Mouse (Mus musculus): ENCODE measurements around the gene H2-T24. TPM values are rescaled to one million over a fixed set of nuclear protein-coding genes. Genes with fewer than 3 reads are reported as not detected.

H2-T24 gene
- polyA plus RNA-seq (2021; fragmentation: Nextera tagmentation): 2.0 and 2.2 TPM in 2 replicates
- long read RNA-seq, experiment 1, partial matches to known transcripts: 1 of 2 reads
- long read RNA-seq, experiment 1, other reads (novel, unspliced or antisense): 1 of 2 reads
- long read RNA-seq, experiment 2, partial matches to known transcripts: 0 of 12 reads
- long read RNA-seq, experiment 2, other reads (novel, unspliced or antisense): 10 of 12 reads

GRCm38 (mm10) chr17:36020191-36021073 is at the start of gene H2-T24:
Gene H2-T24 (minus strand): TSS chr17:36020560.

DNA sequence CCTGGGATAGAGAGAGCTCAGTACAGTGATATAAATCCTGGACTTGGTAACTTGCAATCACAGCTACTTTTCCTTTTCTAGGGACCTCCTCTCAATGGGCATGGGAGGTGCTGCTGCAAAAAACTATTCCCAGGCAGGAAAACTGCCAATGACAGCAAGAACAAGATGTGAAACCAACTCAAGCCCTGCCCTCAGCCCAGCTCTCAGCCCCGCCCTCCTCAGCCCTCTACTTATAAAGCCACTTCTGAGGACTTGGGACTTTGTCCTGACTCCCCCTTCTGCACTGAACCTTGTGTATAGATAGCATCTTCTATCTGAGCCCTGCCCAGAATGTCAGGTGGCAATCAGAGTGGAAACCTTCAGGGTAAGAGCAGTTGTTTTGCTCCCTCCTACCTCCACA is 38.0 kb upstream of the H2-T24 start, which contains the start of gene Gm11127:
TSS of gene Gm11127 (minus strand) at position 10 of the 400 bp plus-strand sequence.

DNA sequence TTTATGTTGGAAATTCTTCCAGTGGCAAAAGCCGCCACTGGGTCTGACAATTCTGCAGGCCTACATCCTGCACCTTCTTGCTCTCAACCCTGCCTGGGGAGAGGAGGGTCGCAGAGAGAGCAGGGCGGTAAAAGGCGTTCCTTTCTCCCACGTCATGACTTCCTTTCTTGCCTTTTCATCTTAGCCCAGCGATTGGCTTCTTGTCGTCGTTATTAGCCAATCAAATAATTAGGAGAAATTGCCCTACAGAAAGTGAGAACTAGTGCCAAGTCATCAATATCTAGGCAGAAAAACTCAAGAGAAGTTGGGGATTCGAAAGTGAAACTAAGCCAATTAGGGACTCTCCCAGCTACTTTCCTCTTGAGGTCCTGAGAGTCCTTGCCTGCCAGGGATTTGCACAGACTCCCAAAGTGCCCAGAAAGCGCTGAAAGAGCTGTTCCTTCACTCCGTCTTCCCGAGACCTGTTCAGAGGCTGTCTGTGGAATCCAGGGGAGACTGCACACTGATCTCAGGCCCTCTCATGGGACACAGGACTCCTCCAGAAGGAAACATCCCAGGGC is 22.3 kb upstream of the H2-T24 start, which contains the start of the genes H2-T22 and Gm6034:
TSS of gene H2-T22 (minus strand) at position 138 of the 560 bp plus-strand sequence.
TSS of gene Gm6034 (plus strand) at position 352 of the 560 bp plus-strand sequence.

GRCm38 (mm10) chr17:36032351-36032875 is 12.1 kb upstream of the H2-T24 start, which contains the start of gene H2-T23:
Gene H2-T23 (minus strand): TSS chr17:36032855.

GRCm38 (mm10) chr17:35979401-35980362 is 40.7 kb downstream of the H2-T24 start, which contains the start of the genes Gnl1 and Prr3:
Gene Gnl1 (plus strand): TSS chr17:35979851.
Gene Prr3 (minus strand): TSS chr17:35980236.

GRCm38 (mm10) chr17:35969418-35970389 is 50.7 kb downstream of the H2-T24 start, which contains the start of gene Abcf1:
Gene Abcf1 (minus strand): TSS chr17:35969761.

Small RNA genes lying within 50 kb of the gene (microRNA-seq; reads per million reads assigned to microRNA genes)
- 318 reads per million, percentile 69 among the genes with 10 or more reads in this experiment for gene Mir877

Other genes with a start within 250 kb of the H2-T24 start
- gene Ier3, start 198.9 kb downstream of the H2-T24 start, polyA plus RNA-seq (2021; fragmentation: Nextera tagmentation): 6.3 and 7.1 TPM in 2 replicates
- 109 and 126 TPM in 2 replicates for gene Flot1, start 197.3 kb downstream of the H2-T24 start, polyA plus RNA-seq (2021; fragmentation: Nextera tagmentation)
- 614 and 636 TPM in 2 replicates for gene Tubb5, start 182.3 kb downstream of the H2-T24 start, polyA plus RNA-seq (2021; fragmentation: Nextera tagmentation)
- 1.6 and 3.2 TPM in 2 replicates for gene Mdc1, start 179.0 kb downstream of the H2-T24 start, polyA plus RNA-seq (2021; fragmentation: Nextera tagmentation)
- 3.1 and 3.5 TPM in 2 replicates for gene Nrm, start 159.2 kb downstream of the H2-T24 start, polyA plus RNA-seq (2021; fragmentation: Nextera tagmentation)
- gene Ppp1r18, start 155.0 kb downstream of the H2-T24 start, polyA plus RNA-seq (2021; fragmentation: Nextera tagmentation): 1.6 and 1.8 TPM in 2 replicates
- gene Dhx16, start 140.7 kb downstream of the H2-T24 start, polyA plus RNA-seq (2021; fragmentation: Nextera tagmentation): 8.7 and 8.9 TPM in 2 replicates
- 57.1 and 72.3 TPM in 2 replicates for gene 2310061I04Rik, start 123.1 kb downstream of the H2-T24 start, polyA plus RNA-seq (2021; fragmentation: Nextera tagmentation)
- 47.2 and 55.1 TPM in 2 replicates for gene Atat1, start 110.5 kb downstream of the H2-T24 start, polyA plus RNA-seq (2021; fragmentation: Nextera tagmentation)
- gene Mrps18b, start 104.2 kb downstream of the H2-T24 start, polyA plus RNA-seq (2021; fragmentation: Nextera tagmentation): 63.7 and 64.4 TPM in 2 replicates
- gene Ppp1r10, start 104.1 kb downstream of the H2-T24 start, polyA plus RNA-seq (2021; fragmentation: Nextera tagmentation): 17.2 and 18.5 TPM in 2 replicates
- 44.3 and 58.3 TPM in 2 replicates for gene Abcf1, start 50.8 kb downstream of the H2-T24 start, polyA plus RNA-seq (2021; fragmentation: Nextera tagmentation)
- 20.1 and 23.4 TPM in 2 replicates for gene Gnl1, start 40.7 kb downstream of the H2-T24 start, polyA plus RNA-seq (2021; fragmentation: Nextera tagmentation)
- gene Prr3, start 40.3 kb downstream of the H2-T24 start, polyA plus RNA-seq (2021; fragmentation: Nextera tagmentation): 14.1 and 16.1 TPM in 2 replicates
- gene H2-T23, start 12.3 kb upstream of the H2-T24 start, polyA plus RNA-seq (2021; fragmentation: Nextera tagmentation): 11.5 and 14.4 TPM in 2 replicates
- gene H2-T22, start 22.2 kb upstream of the H2-T24 start, polyA plus RNA-seq (2021; fragmentation: Nextera tagmentation): 16.1 and 16.5 TPM in 2 replicates
- gene Gm6034, start 22.4 kb upstream of the H2-T24 start, polyA plus RNA-seq (2021; fragmentation: Nextera tagmentation): not detected in 2 replicates
- gene Gm11127, start 37.8 kb upstream of the H2-T24 start, polyA plus RNA-seq (2021; fragmentation: Nextera tagmentation): not detected in 2 replicates
- gene Gm19684, start 101.1 kb upstream of the H2-T24 start, polyA plus RNA-seq (2021; fragmentation: Nextera tagmentation): 0.09 TPM in 1 of 2 replicates, not detected in the other
- gene Gm7030, start 108.9 kb upstream of the H2-T24 start, polyA plus RNA-seq (2021; fragmentation: Nextera tagmentation): not detected in 2 replicates
- gene Gm8909, start 148.0 kb upstream of the H2-T24 start, polyA plus RNA-seq (2021; fragmentation: Nextera tagmentation): not detected in 2 replicates
- not detected in 2 replicates for gene H2-T3, start 169.7 kb upstream of the H2-T24 start, polyA plus RNA-seq (2021; fragmentation: Nextera tagmentation)
- gene Rpp21, start 237.5 kb upstream of the H2-T24 start, polyA plus RNA-seq (2021; fragmentation: Nextera tagmentation): 103 and 112 TPM in 2 replicates

Measured in layer of hippocampus, adult 6 months (tissue).